Mouse (Mus musculus) stomach, embryonic 16.5 days (tissue): ENCODE measurements around the gene Pcbp3. TPM values are rescaled to one million over a fixed set of nuclear protein-coding genes. Genes with fewer than 3 reads are reported as not detected.
"Not testable (repeated sequence)": the region's sequence is repeated elsewhere in the genome, so short reads cannot be mapped to it uniquely, and the experiment has no call there.

Experiments
- ATAC-seq: fragments of 200-750 bp; cut with Nextera tagmentation; 2 replicates; pipeline ENCODE4 v1.8.0; 2017; ENCODE audit warnings: moderate number of reproducible peaks, moderate TSS enrichment; ENCODE audit not compliant: insufficient read depth, low FRiP score
- H3K27ac ChIP-seq: fragments of 300-500 bp; sonication (generic); 2 replicates; pipeline ENCODE4 v1.5.1; 2014; ENCODE audit warnings: low read length
- H3K27me3 ChIP-seq: fragments of 300-500 bp; sonication (generic); 2 replicates; pipeline ENCODE4 v1.6.1; 2014; ENCODE audit warnings: low read length, control low read depth, mixed read lengths; ENCODE audit not compliant: control insufficient read depth, insufficient read depth
- H3K36me3 ChIP-seq: fragments of 300-500 bp; sonication (generic); 2 replicates; pipeline ENCODE4 v1.6.1; 2014; ENCODE audit warnings: low read length; ENCODE audit not compliant: control insufficient read depth, insufficient read depth
- H3K4me1 ChIP-seq: fragments of 300-500 bp; sonication (generic); 2 replicates; pipeline ENCODE4 v1.6.1; 2014; ENCODE audit warnings: low read length, control low read depth, mixed read lengths; ENCODE audit not compliant: control insufficient read depth, insufficient read depth
- H3K4me2 ChIP-seq: fragments of 300-500 bp; sonication (generic); 2 replicates; pipeline ENCODE4 v1.6.1; 2014; ENCODE audit warnings: low read depth, low read length, mixed read lengths
- H3K4me3 ChIP-seq: fragments of 300-500 bp; sonication (generic); replicated peaks from 2 replicates; pipeline ENCODE4 v1.5.1; 2014; ENCODE audit warnings: mild to moderate bottlenecking, low read length
- H3K9ac ChIP-seq: fragments of 300-500 bp; sonication (generic); 2 replicates; pipeline ENCODE4 v1.6.1; 2014; ENCODE audit warnings: low read length
- H3K9me3 ChIP-seq: fragments of 300-500 bp; sonication (generic); replicated peaks from 2 replicates; pipeline ENCODE4 v1.6.1; 2016; ENCODE audit warnings: low read length, control low read depth; ENCODE audit not compliant: control insufficient read depth
- WGBS: fragments of 180-500 bp; shearing (Covaris S2); extraction: QIAGEN DNeasy Blood & Tissue Kit; methylation state at CpG from one replicate; pipeline ENCODE4 v1.1.7; 2014; 5-methylcytosine and 5-hydroxymethylcytosine counted together
- polyA plus RNA-seq: library from polyadenylated mRNA; unstranded; fragments of >200 nt; fragmentation: Nextera tagmentation; extraction: Ambion mirVana; gene quantifications from 2 replicates; pipeline ENCODE4 v1.2.1, GENCODE M21; 2015

Gene Pcbp3
- polyA plus RNA-seq, 1 experiment from 2014 or later, result 41.8 TPM

DNA sequence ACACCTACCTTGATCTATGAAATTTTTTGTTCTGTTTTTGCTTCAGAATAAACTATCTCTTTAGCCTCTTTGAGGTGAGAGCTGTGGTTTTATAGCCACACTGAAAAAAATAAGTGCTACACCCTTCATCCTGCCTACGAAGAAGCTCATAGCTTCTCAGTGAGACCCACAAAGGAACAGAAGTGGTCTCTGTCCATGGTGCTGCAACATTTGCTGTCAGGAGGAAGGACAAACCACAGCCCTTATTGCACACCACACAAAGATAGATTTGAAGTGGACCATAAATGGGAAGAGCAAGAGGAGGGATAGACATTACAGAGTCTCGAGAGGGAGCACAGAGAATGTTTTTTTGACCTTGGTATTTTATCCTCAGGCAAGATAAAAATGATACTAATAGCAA lies 16.4 kb upstream of the Pcbp3 start:
- WGBS, result 36% methylated on average over 2 of the region's 2 CpGs

DNA sequence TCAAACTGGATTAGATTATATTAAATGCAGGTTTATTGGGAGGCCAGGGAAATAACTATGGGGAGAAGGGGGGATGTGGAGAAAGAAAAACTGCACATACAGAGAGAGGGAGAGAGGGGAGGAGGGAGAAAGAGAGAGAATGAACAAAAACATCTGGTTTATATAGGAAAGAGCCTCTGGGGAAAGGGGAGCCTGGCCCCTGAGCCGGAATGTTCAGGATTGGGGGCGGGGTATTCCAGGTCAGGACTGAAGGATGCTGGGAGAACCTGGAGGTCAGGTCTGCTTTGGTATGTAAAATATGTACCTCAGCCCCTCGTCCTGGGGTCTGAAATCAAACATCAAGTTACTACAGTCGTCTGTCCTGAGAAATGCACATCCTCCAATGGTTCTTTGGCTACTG lies 15.0 kb upstream of the Pcbp3 start:
- H3K27me3 ChIP-seq, result no peaks in the 10 kb centered on the region
- H3K4me2 ChIP-seq, result no peak overlapping the region
- no peaks in the 10 kb centered on the region for H3K9me3 ChIP-seq
- no peak overlapping the region for H3K9ac ChIP-seq
- no peak for ATAC-seq
- no peaks in the 10 kb centered on the region for H3K36me3 ChIP-seq
- WGBS, result 38% methylated on average over 4 of the region's 4 CpGs
- no peak overlapping the region for H3K4me3 ChIP-seq
- H3K4me1 ChIP-seq, result peaks cover 2% of the 10 kb centered on the region; the same call in 1 of the 2 replicates
- H3K27ac ChIP-seq, result no peak overlapping the region

More for the DNA sequence above, 16.4 kb upstream of the Pcbp3 start:
- H3K36me3 ChIP-seq, result no peaks in the 10 kb centered on the region
- H3K9me3 ChIP-seq, result no peaks in the 10 kb centered on the region
- H3K27me3 ChIP-seq, result no peaks in the 10 kb centered on the region
- no peak for ATAC-seq
- H3K9ac ChIP-seq, result no peak overlapping the region
- H3K4me3 ChIP-seq, result no peak overlapping the region
- H3K4me2 ChIP-seq, result no peak overlapping the region
- H3K4me1 ChIP-seq, result peaks cover 2% of the 10 kb centered on the region; the same call in 1 of the 2 replicates
- no peak overlapping the region for H3K27ac ChIP-seq

DNA sequence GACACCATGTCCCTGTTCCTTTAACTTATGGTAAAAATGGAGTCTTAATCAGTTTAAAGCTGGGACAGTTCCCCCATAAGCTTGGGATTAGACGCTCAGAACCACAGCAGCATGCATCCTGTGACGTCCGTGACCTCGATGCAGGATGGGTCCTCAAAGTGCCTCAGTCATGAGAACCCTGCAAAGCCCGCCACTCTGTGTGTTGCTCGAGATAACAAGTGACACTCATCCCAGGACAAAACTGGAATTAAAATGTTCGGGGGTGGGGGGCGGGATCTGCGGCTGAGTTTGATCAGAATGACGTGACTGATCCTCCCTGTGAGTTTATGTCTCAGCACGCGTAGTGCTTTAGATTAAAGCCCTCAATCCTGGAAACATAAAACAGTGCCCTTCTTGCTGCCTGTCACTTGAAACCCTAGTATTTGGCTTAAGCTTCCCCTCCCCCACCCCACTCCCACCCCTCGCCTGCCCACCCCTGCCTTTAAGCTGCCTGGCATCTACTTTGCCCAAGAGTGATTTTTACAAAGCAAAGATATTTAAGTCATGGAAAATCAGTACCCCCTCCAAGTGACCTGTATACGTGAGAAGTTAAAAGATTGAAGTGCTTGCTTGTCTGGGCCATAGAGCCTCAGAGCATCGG lies 12.2 kb upstream of the Pcbp3 start:
- Histone ChIP-seq H3K4me1 (peaks cover 2% of the 10 kb centered on the region; the same call in 1 of the 2 replicates), H3K36me3 (no peaks in the 10 kb centered on the region), H3K4me2 (no peak overlapping the region), H3K4me3 (no peak overlapping the region), H3K9ac (no peak overlapping the region), H3K27ac (no peak overlapping the region), H3K27me3 (no peaks in the 10 kb centered on the region), H3K9me3 (no peaks in the 10 kb centered on the region)
- 30% methylated on average over 15 of the region's 15 CpGs for WGBS
- no peak for ATAC-seq

DNA sequence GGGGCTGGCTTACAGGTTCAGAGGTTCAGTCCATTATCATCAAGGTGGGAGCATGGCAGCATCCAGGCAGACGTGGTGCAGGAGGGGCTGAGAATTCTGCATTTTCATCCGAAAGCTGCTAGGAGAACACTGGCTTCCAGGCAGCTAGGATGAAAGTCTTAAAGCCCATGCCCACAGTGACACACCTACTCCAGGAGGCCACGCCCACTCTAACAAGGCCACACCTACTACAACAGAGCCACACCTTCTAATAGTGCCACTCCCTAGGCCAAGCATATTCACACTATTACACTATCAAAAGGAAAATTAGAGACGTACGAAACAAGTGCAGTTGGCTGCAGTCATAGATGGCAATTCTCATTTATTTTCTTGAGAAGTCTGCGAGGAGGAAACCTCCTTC lies 10.6 kb upstream of the Pcbp3 start:
- not testable (repeated sequence) for H3K9me3 ChIP-seq, ATAC-seq

DNA sequence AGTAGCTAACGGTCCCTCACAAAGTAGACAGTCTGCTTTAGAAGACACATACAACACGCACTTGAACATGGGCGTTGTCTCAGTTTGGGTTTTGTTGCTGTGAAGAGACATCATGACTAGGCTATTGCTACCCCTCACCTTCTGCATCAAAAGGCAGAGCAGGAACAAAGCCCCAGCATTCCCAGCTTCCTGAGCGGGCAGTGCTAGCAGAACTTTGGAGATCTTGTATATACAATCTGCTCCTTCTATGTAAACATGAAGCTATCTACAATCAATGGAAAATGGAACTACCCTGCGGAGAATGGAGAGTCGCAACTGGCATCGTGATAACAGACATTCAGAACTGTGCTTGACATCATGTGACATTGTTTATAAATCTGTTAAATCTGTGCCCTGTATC lies 9.3 kb upstream of the Pcbp3 start:
- H3K4me2 ChIP-seq, result no peak overlapping the region
- H3K36me3 ChIP-seq, result no peaks in the 10 kb centered on the region
- H3K9ac ChIP-seq, result no peak overlapping the region
- H3K9me3 ChIP-seq, result no peaks in the 10 kb centered on the region
- H3K27me3 ChIP-seq, result no peaks in the 10 kb centered on the region
- WGBS, result 46% methylated on average over 7 of the region's 7 CpGs
- peaks cover 2% of the 10 kb centered on the region; the same call in 1 of the 2 replicates for H3K4me1 ChIP-seq
- no peak overlapping the region for H3K4me3 ChIP-seq
- no peak for ATAC-seq
- H3K27ac ChIP-seq, result no peak overlapping the region

More for the DNA sequence above, 10.6 kb upstream of the Pcbp3 start:
- not testable (repeated sequence) for H3K4me2 ChIP-seq, H3K4me3 ChIP-seq, H3K9ac ChIP-seq, H3K27me3 ChIP-seq, H3K4me1 ChIP-seq, H3K36me3 ChIP-seq, H3K27ac ChIP-seq
- WGBS, result 68% methylated on average over 6 of the region's 6 CpGs

GRCm38 (mm10) chr10:76964436-76964835 lies 2.7 kb upstream of the Pcbp3 start:
- Histone ChIP-seq H3K4me1 (peaks cover 20% of the 10 kb centered on the region), H3K36me3 (no peaks in the 10 kb centered on the region), H3K9ac (0 out of 2 replicates have a peak overlapping the region, but pooled peaks have one; percentile 7), H3K27me3 (no peaks in the 10 kb centered on the region), H3K9me3 (no peaks in the 10 kb centered on the region), H3K27ac (peak overlapping the region; percentile 4; the same call in 1 of the 2 replicates), H3K4me3 (no peak overlapping the region), H3K4me2 (0 out of 2 replicates have a peak overlapping the region, but pooled peaks have one; percentile 3)
- ATAC-seq, result no peak
- 13% methylated on average over 6 of the region's 6 CpGs for WGBS

GRCm38 (mm10) chr10:76963997-76964396 lies 2.3 kb upstream of the Pcbp3 start:
- Histone ChIP-seq H3K9me3 (no peaks in the 10 kb centered on the region), H3K4me1 (peaks cover 20% of the 10 kb centered on the region), H3K4me3 (no peak overlapping the region), H3K27me3 (no peaks in the 10 kb centered on the region), H3K9ac (no peak overlapping the region), H3K27ac (peak overlapping the region; percentile 4; the same call in 1 of the 2 replicates), H3K36me3 (no peaks in the 10 kb centered on the region), H3K4me2 (0 out of 2 replicates have a peak overlapping the region, but pooled peaks have one; percentile 3)
- 24% methylated on average over 9 of the region's 9 CpGs for WGBS
- ATAC-seq, result no peak

GRCm38 (mm10) chr10:76961156-76961555 lies 531 bp downstream of the Pcbp3 start:
- no peak for ATAC-seq
- Histone ChIP-seq H3K4me2 (peak overlapping the region; percentile 97), H3K4me1 (peaks cover 20% of the 10 kb centered on the region), H3K4me3 (peak overlapping the region; percentile 68), H3K27ac (0 out of 2 replicates have a peak overlapping the region, but pooled peaks have one; percentile 36), H3K27me3 (no peaks in the 10 kb centered on the region), H3K36me3 (no peaks in the 10 kb centered on the region), H3K9ac (peak overlapping the region; percentile 83), H3K9me3 (no peaks in the 10 kb centered on the region)
- WGBS, result 14% methylated on average over 11 of the region's 11 CpGs

DNA sequence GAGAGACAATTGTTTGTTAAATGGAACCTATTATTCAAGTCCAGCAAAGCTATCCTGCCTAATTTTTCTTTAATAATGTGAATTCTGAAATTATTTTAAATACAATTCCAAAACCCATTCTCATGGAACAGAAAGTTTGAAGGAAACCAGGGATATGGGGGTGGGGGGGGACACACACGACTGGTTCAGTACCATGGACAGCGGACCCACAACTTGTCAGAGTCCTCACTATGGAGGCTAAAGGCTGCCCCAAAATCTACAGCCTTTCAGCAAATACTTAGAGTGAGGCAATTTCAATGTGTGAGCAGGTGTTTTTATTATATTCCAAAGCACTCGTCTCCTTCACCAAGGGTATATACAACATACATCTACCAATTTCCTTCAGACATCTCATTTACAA lies 3.5 kb downstream of the Pcbp3 start:
- WGBS, result 43% methylated on average over 3 of the region's 3 CpGs
- Histone ChIP-seq H3K9me3 (no peaks in the 10 kb centered on the region), H3K4me2 (no peak overlapping the region), H3K27me3 (no peaks in the 10 kb centered on the region), H3K4me3 (no peak overlapping the region), H3K27ac (no peak overlapping the region), H3K9ac (no peak overlapping the region), H3K4me1 (peaks cover 12% of the 10 kb centered on the region), H3K36me3 (no peaks in the 10 kb centered on the region)
- ATAC-seq, result no peak
